Mouse (Mus musculus) bone marrow macrophage, adult 2 months (primary cell): Measurements from ENCODE around the gene Pepd. TPM values are rescaled to one million over a fixed set of nuclear protein-coding genes. Genes with fewer than 3 reads are reported as not detected.

Experiments used
- H3K27ac ChIP-seq: 2 replicates; pipeline ENCODE4 v1.5.1; 2012; ENCODE audit warnings: low read depth, low read length; ENCODE audit not compliant: insufficient read depth
- H3K4me1 ChIP-seq: 2 replicates; pipeline ENCODE4 v1.6.1; 2012; ENCODE audit warnings: low read length; ENCODE audit not compliant: control insufficient read depth, insufficient read depth
- H3K4me3 ChIP-seq: 2 replicates; pipeline ENCODE4 v1.5.1; 2012; ENCODE audit warnings: mild to moderate bottlenecking, low read length, moderate library complexity; ENCODE audit not compliant: insufficient read depth
- CTCF ChIP-seq: IDR thresholded peaks from 2 replicates; pipeline ENCODE4 v1.5.1; 2012; ENCODE audit warnings: low read depth, mild to moderate bottlenecking, low read length, moderate library complexity
- POLR2A ChIP-seq: IDR thresholded peaks from 2 replicates; pipeline ENCODE4 v1.6.1; 2012; ENCODE audit warnings: mild to moderate bottlenecking, low read depth, low read length, borderline replicate concordance
- polyA plus RNA-seq: library from polyadenylated mRNA; stranded (reverse); fragments of >200 nt; gene quantifications from 2 replicates; pipeline ENCODE4 v1.2.4, GENCODE M21; 2012; ENCODE audit not compliant: missing spikeins, insufficient read depth, insufficient read length

Pepd gene
- polyA plus RNA-seq, 1 experiment = 59.6 TPM

GRCm38 (mm10) chr7:35023251-35023650 lies 111.1 kb downstream of the Pepd start:
- TF ChIP-seq POLR2A = no peak
- no peak for TF ChIP-seq CTCF
- Histone ChIP-seq H3K4me3 (no peak overlapping the region), H3K4me1 (peaks cover 15% of the 10 kb centered on the region), H3K27ac (no peak overlapping the region)

GRCm38 (mm10) chr7:35024426-35024825 lies 112.2 kb downstream of the Pepd start:
- H3K4me1 ChIP-seq = peaks cover 25% of the 10 kb centered on the region
- H3K4me3 ChIP-seq = no peak overlapping the region
- H3K27ac ChIP-seq = no peak overlapping the region
- TF ChIP-seq POLR2A (no peak), CTCF (no peak)

DNA sequence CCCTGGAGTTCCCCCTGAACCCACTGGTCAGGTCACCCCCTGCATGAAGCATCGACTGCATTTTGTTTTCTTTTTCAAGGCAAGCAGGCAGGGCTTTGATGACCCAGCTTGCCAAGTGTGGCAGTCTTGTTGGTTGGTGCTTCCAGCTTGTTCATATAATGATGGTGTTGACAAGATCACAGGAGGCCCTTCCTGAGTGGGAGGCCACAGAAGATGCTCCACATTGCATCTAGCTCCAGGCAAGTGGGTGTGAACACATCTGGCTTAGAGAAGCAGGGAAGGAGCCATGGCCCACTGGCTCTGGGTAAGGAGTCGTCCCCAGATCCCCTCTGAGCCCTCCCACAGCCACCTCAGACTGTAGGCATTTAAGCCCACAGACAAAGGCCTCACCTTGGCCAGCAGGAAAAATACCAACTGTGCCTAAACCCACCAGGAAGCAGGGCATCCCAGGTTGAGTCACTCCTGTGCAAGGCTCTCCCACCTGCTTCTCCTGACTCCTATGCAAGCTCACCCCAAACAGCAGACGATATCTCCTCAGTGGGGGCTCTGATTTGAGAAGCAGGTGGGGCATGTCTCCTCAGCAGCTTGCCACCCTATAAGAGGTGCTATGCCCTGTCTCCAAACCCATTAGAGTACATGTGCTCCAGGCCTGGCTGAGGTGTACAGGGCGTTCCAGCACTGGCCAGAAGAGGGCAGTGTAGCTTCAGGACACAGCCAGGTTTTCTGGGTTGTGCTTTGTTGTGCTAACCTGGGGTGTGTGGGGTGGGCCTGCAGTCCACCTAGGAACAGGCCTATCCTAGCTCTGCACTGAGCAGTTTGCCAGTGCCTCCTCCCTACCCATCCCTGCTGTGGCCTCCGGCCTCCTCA lies 113.5 kb downstream of the Pepd start:
- TF ChIP-seq CTCF (peak; percentile 80), POLR2A (no peak)
- Histone ChIP-seq H3K4me1 (peaks cover 32% of the 10 kb centered on the region), H3K27ac (no peak overlapping the region), H3K4me3 (no peak overlapping the region)

- TF ChIP-seq POLR2A (no peak), CTCF (no peak; the same call in 1 of the 2 replicates)
- H3K27ac ChIP-seq = no peak overlapping the region
- peaks cover 32% of the 10 kb centered on the region for H3K4me1 ChIP-seq
- no peak overlapping the region for H3K4me3 ChIP-seq
These were observed 114.1 kb downstream of the Pepd start for GRCm38 (mm10) chr7:35026276-35026630.

DNA sequence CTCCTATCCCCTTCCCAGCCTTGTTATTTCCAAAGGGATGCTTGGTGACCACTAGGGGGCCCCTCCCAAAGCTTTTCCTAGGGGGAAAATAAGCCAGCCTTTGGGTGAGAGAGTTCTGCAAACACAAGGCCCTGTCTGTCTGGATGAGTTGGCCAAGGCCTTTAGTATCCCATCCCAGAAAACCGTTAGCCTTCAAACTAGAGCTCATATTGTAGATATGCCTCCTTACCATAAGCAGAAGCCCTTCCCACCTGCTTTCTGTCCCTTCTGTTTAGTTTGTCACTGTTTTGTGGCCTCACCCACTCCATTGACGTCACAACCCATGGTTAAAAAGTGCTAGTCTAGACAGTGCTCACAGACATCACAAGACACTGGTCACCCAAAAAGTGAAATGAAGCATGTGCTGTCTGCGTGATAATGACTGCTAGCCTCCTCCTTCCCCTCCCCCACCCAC lies 114.7 kb downstream of the Pepd start:
- peaks cover 32% of the 10 kb centered on the region for H3K4me1 ChIP-seq
- H3K27ac ChIP-seq = peak overlapping the region; percentile 81

GRCm38 (mm10) chr7:35027801-35028420 lies 115.7 kb downstream of the Pepd start:
- Histone ChIP-seq H3K27ac (peak overlapping the region; percentile 81), H3K4me3 (no peak overlapping the region), H3K4me1 (peaks cover 32% of the 10 kb centered on the region)
- no peak for TF ChIP-seq POLR2A
- TF ChIP-seq CTCF = no peak

More for the DNA sequence above, 114.7 kb downstream of the Pepd start:
- no peak overlapping the region for H3K4me3 ChIP-seq
- TF ChIP-seq POLR2A (no peak), CTCF (peak; percentile 71)

DNA sequence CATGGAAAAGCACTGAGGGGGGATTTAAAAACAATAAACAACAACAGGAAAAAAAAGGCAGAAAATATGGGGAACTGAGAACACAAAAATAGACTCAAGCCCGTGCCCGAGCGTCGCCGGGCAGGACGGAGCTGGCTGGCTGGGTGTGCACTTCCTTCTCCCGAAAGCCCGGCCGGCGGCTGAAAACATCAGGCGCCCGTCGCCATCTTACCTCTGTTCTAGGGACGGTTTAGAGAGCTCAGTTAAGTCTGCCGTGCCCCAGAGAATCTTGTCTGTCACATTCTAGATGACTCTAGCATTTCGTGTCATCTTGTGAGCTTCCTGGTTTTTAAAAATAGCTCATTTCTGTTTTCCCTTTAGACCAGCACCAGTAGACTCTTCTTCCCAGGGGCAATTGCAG lies 116.4 kb downstream of the Pepd start:
- Histone ChIP-seq H3K27ac (peak overlapping the region; percentile 81), H3K4me3 (no peak overlapping the region), H3K4me1 (peaks cover 32% of the 10 kb centered on the region)
- TF ChIP-seq CTCF (no peak), POLR2A (no peak)

- Histone ChIP-seq H3K4me3 (no peak overlapping the region), H3K27ac (peak overlapping the region; percentile 81), H3K4me1 (peaks cover 32% of the 10 kb centered on the region)
- TF ChIP-seq CTCF = no peak
- no peak for TF ChIP-seq POLR2A
These were observed 117.0 kb downstream of the Pepd start for GRCm38 (mm10) chr7:35029228-35029627.

DNA sequence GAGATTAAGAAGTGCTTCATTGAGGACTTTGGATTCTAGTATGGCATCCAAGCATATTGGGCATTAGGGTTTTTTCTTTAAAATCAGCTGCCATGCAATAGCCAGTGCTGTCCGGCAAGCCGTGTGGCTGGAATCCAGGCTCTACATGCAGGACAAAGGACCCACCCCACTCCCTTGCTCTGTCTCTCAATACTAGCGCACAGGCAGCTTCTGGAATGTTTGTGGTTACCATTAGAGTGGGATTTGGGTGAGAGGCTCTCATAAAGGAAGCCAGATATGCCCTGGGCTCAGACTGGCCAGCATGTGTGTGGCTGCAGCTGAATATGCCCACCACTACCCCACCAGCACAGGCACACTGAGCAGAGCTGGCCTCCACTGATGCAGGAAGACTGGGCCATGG lies 117.5 kb downstream of the Pepd start:
- H3K27ac ChIP-seq = no peak overlapping the region
- peaks cover 32% of the 10 kb centered on the region for H3K4me1 ChIP-seq
- H3K4me3 ChIP-seq = no peak overlapping the region
- no peak for TF ChIP-seq POLR2A
- TF ChIP-seq CTCF = no peak

DNA sequence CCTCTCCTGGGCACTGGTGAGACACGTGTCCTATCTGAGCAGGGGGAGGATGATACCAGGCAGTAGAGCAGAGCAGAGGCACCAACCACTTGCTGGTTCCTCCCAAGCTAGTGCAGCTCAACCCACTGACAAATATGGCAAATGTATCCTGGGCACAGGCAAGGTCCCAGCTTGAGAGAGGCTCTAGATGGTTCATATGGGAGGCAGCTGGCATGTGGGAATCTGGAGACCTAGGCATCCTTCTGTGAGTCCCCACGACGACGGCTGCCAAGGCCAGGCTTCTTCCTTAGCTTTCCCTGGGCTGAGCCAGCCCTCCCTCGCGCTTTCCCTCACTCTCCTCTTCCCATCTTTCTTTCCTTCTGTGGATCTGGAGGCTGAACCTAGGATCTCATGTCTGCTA lies 118.4 kb downstream of the Pepd start:
- Histone ChIP-seq H3K4me3 (no peak overlapping the region), H3K27ac (no peak overlapping the region), H3K4me1 (peaks cover 32% of the 10 kb centered on the region)
- no peak for TF ChIP-seq POLR2A
- TF ChIP-seq CTCF = no peak
